Mouse (Mus musculus): Measurements from ENCODE around the gene Gm21992.
A peak's percentile ranks its signal among the peaks of the same experiment; 100 is the strongest.
"Not testable (repeated sequence)": the region's sequence is repeated elsewhere in the genome, so short reads cannot be mapped to it uniquely, and the experiment has no call there.

The Gm21992 gene

DNA sequence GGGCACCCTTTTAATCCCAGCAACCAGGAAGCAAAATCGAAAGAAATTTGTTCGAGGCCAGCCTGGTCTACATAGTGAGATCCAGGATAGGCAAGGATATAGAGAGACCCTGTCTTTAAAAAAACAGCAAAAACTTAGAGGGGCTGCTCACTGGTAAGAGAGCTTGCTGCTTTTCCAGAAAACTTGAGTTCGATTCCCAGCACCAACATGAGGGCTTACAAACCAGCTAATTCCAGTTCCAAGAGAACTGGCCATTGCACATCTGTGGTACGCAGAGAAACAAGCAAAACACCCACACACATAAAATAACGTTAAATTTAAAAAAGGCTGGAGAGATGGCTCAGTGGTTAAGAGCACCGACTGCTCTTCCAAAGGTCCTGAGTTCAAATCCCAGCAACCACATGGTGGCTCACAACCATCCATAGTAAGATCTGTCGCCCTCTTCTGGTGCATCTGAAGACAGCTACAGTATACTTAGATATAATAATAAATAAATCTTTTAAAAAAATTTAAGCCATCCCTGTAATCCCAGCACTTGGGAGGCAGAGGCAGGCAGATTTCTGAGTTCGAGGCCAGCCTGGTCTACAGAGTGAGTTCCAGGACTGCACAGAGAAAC, 1.0 kb upstream of the Gm21992 start:
- not testable (repeated sequence) for DNase-seq (ENCODE audit: low spot score)

GRCm38 (mm10) chr19:4811909-4812242, 464 bp upstream of the Gm21992 start:
- no peak for DNase-seq (ENCODE audit: low spot score)

DNA sequence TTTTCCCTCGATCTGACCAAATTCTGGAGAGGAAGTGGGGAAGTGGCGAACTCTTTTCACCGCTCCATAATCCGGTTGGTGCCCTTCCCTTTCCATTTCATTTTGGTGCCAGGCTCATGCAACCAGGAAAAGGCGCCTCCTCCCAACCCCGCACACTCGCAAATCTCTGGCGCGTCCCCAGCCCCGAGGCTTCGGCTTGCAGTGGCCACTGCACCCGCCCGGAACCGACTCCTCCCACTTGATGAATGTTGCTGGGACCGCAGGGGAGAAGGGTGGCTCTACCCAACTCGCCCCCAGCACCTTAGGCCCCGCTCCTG, 708 bp downstream of the Gm21992 start:
- DNase-seq (ENCODE audit: low spot score) = no peak

GRCm38 (mm10) chr19:4810309-4810708, 1.1 kb downstream of the Gm21992 start:
- DNase-seq (ENCODE audit: low spot score) = no peak

DNA sequence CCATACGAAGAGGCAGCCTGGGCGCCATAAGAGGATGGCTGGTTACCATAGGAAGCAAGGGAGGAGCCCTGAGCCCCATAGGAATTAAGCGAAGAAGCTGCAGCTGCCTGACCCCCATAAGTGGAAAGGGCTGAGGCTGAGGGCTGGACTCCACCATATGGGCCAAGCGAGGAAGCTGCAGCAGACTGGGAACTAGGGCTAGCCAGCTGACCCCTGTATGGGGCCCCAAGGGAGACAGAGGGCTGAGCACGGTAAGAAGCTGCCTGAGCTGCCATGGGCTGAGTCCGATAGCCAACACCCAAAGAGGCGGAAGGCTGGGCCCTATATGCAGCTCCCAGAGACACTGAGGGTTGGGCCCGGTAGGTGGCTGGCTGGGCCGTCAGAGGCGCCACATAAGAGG, 8.1 kb downstream of the Gm21992 start:
- DNase-seq (ENCODE audit: low spot score) = no peak

GRCm38 (mm10) chr19:4802691-4803091, 8.7 kb downstream of the Gm21992 start:
- DNase-seq (ENCODE audit: low spot score) = no peak

DNA sequence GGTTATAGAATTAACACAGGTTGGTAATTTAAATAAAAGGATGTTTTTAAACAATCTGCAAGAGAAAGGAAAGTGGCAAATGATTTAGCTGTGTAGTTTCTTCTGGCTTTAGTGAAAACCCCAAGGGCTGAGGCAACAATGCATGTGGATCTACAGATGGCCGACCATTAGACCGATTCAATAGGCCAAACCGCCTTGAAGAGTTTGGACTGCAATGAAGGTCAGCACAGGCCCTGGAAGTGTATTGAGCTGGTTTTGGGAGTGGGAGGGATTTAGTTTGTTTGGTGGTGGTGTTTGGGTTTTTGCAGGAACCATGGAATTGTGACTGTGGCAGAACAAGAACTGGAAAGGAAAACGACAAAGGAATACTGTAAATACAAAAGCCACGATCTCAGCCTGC, 12.3 kb downstream of the Gm21992 start:
- no peak for DNase-seq (ENCODE audit: low spot score)

- no peak for DNase-seq (ENCODE audit: low spot score)
These were observed 13.6 kb downstream of the Gm21992 start for GRCm38 (mm10) chr19:4797846-4798245.

- no peak for DNase-seq (ENCODE audit: low spot score)
These were observed 15.5 kb downstream of the Gm21992 start for GRCm38 (mm10) chr19:4795929-4796328.

- peak; percentile 100 for DNase-seq (ENCODE audit: low spot score)
These were observed 17.5 kb downstream of the Gm21992 start, which contains the start of gene Rbm4 for GRCm38 (mm10) chr19:4793831-4794422. Rbm4 (minus strand) TSS chr19:4793901.

GRCm38 (mm10) chr19:4793281-4793830, 18.1 kb downstream of the Gm21992 start:
- DNase-seq (ENCODE audit: low spot score) = no peak

DNA sequence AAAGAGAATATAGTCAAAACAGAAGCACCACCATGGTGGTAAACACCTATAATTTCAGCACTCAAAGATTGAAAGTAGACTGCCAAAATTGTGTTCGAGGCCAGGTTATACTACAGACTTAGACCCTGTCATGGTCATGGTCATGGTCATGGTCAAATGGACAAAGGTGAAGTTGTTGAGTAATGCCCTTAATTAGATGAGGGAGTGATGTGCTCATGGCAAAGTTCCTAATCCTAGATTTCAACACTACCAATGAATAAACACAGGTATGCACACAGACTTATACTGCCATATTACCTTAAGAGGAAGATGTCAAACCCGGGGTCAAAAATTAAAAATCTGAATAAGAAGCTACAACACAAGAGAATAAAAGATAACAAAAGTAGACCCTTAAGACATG, 25.1 kb downstream of the Gm21992 start:
- no peak for DNase-seq (ENCODE audit: low spot score)

GRCm38 (mm10) chr19:4785206-4785605, 26.2 kb downstream of the Gm21992 start:
- DNase-seq (ENCODE audit: low spot score) = no peak

DNA sequence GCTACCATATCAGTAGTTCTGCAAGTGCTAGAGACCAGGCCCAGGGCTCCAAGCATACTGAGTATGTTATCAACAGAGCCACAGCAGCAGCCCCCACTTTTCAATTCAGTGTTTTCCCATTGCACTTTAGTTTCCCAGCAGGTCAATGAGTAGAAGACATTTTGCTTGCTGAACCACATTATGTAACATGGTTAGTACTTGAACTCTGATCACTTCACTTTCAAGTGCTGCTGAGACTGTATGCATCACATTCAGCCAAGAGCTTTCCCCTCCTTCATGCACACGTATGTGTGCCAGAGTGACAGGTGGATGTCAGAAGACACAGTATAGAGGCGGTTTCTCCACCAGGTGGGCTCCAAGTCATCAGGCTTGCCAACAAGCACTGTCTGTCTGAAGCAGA, 28.5 kb downstream of the Gm21992 start:
- peak; percentile 44 for DNase-seq (ENCODE audit: low spot score)

DNA sequence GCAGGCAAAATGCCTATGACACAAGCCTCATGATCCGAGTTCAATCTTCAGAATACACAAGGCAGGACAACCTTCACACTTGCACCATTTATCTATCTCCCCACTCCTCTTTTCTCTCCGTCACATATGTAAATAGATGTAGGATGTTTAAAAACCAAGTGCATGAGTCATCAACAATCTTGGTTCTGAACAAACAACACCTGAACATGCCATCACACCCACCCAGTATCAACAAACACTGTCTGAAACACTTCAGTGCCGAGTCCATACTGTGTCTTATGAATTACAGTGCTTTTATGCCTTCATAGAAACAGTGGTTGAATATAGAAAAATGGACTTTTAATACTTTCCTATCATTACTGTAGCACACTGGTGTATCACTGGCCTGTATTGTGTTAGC, 38.6 kb downstream of the Gm21992 start:
- DNase-seq (ENCODE audit: low spot score) = no peak

DNA sequence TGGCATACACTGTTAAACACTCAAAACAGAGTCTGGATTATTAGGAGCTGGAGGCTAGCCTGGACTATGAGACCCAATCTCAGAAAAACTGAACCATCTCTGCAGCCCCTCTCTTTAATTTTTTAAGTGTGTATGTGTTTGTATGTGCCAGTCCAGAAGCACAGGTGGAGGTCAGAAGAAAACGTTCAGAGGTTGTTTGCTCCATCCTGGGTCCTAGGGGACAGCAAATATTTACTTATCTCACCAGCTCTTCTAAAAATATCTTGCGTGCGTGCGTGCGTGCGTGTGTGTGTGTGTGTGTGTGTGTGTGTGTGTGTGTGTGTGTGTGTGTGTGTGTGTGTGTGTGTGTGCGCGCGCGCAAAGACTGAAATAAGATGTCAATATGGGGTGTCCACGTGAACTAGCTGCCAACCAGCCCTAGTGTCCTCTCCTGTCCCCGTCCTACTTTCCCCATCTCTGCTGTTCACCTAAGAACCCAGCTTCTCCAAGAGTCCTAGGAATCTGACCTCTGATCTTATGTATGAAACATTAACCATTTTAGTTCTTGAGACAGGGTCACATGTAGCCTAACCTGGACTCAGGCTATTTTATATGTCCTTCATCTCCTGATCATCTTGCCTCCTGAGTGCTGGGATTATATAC, 43.8 kb downstream of the Gm21992 start:
- DNase-seq (ENCODE audit: low spot score) = no peak

GRCm38 (mm10) chr19:4762876-4763275, 48.5 kb downstream of the Gm21992 start:
- DNase-seq (ENCODE audit: low spot score) = peak; percentile 26

DNA sequence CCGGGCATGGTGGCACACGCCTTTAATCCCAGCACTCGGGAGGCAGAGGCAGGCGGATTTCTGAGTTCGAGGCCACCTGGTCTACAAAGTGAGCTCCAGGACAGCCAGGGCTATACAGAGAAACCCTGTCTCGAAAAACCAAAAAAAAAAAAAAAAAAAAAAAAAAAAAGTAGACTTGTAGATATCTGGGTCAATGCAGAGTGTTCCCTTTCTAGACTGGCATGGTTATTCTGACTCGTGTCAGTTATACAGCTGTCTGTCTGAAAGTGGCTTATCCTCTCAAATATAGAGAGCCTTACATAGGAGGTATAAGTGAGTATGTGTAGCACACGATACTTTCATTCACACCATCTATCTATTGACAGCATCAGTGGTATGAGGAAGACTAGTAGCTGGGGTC, 50.9 kb downstream of the Gm21992 start:
- DNase-seq (ENCODE audit: low spot score) = not testable (repeated sequence)

DNA sequence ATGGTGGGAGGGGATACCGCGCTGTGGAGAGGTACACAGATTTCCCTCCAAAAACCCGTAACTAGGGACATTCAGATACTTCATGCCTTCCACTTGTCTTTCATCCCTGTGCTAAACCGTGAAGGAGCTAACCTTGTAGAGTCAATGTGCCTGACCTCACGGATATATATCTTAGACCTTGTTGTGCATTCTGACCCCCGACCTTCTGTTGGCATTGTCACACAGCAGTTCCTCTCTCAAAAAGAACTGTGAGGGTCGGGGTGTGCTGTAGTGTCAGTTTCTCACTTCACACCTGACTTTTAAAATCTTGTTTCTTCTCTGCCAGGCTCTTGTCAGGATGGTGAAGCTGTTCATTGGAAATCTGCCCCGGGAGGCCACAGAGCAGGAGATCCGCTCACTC, 54.5 kb downstream of the Gm21992 start:
- DNase-seq (ENCODE audit: low spot score) = no peak

DNA sequence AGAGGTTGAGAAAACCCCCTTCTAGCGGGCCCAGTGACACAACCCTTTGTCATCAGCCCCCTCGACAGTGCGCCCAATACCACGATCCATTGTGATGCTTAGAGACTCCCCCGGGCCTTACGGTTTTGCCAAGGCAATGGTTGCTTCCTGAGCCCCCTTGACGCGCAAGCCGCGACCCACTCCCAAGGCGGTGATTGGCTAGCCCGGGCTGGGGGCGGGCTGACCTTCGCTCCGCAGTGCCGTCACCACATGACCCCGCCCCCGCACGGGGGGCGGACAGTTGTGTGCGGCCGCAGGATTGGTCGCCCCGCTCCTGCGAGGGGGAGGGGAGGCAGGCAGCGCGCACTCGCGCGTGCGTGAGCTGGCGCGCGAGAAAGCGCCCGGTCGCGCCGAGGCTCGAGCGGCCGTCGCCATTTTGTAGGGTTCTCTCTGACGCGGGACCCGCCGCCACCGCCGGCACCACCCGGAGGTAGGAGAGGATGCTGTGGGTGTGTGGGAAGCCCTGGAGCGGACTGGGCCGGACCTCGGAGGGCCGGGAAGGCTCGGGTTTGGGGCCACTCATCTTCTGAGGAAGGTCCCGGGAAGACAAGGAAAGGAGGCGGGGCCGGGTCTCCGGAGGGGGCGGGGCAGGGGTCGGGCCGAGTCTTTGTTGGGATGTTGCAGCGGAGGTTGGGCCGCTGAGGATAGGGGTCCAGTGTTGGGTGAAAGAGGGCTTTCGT, 55.1 kb downstream of the Gm21992 start, which contains the start of gene Rbm4b:
Gene Rbm4b (plus strand): TSS at position 305 of the 719 bp plus-strand sequence.
- DNase-seq (ENCODE audit: low spot score) = peak; percentile 96

- peak; percentile 93 for DNase-seq (ENCODE audit: low spot score)
These were observed 55.7 kb downstream of the Gm21992 start for GRCm38 (mm10) chr19:4755565-4756192.

GRCm38 (mm10) chr19:4749975-4750374, 61.4 kb downstream of the Gm21992 start:
- no peak for DNase-seq (ENCODE audit: low spot score)

All from lung, postnatal 25 days (tissue).